Mouse (Mus musculus) intestine, postnatal 0 days (tissue): ENCODE measurements at regions not wholly inside any gene's neighbourhood (a gene's known extent, or its start where the extent isn't known, plus 50 kb on each side); places are given as distances from the start of the nearest gene placed in this dataset.

Source experiments
- ATAC-seq: fragments of 200-750 bp; cut with Nextera tagmentation; 2 replicates; pipeline ENCODE4 v1.8.0; 2017; ENCODE audit warnings: mild to moderate bottlenecking, moderate TSS enrichment, moderate library complexity
- H3K27ac ChIP-seq: fragments of 300-500 bp; sonication (generic); 2 replicates; pipeline ENCODE4 v1.5.1; 2014; ENCODE audit warnings: mild to moderate bottlenecking, low read depth, low read length, moderate library complexity
- H3K27me3 ChIP-seq: fragments of 300-500 bp; sonication (generic); replicated peaks from 2 replicates; pipeline ENCODE4 v1.6.1; 2014; ENCODE audit warnings: low read length, mixed read lengths; ENCODE audit not compliant: control insufficient read depth, insufficient read depth
- H3K36me3 ChIP-seq: fragments of 300-500 bp; sonication (generic); 2 replicates; pipeline ENCODE4 v1.6.1; 2014; ENCODE audit warnings: mild to moderate bottlenecking, moderate library complexity; ENCODE audit not compliant: control insufficient read depth, insufficient read depth
- H3K4me1 ChIP-seq: fragments of 300-500 bp; sonication (generic); replicated peaks from 2 replicates; pipeline ENCODE4 v1.6.1; 2014; ENCODE audit warnings: antibody characterized with exemption, low read length, mixed read lengths; ENCODE audit not compliant: control insufficient read depth, insufficient read depth
- H3K4me2 ChIP-seq: fragments of 300-500 bp; sonication (generic); replicated peaks from 2 replicates; pipeline ENCODE4 v1.6.1; 2014; ENCODE audit warnings: low read depth, mild to moderate bottlenecking, moderate library complexity
- H3K4me3 ChIP-seq: fragments of 300-500 bp; sonication (generic); 2 replicates; pipeline ENCODE4 v1.5.1; 2014; ENCODE audit warnings: low read depth, low read length
- H3K9ac ChIP-seq: fragments of 300-500 bp; sonication (generic); 2 replicates; pipeline ENCODE4 v1.6.1; 2014; ENCODE audit warnings: mild to moderate bottlenecking, low read depth, low read length
- H3K9me3 ChIP-seq: fragments of 300-500 bp; sonication (generic); 2 replicates; pipeline ENCODE4 v1.6.1; 2016; ENCODE audit warnings: mixed run types; ENCODE audit not compliant: control insufficient read depth
- CTCF ChIP-seq: sonication (generic); IDR thresholded peaks from 2 replicates; pipeline ENCODE4 v1.5.1; 2016; ENCODE audit warnings: low read depth, mild to moderate bottlenecking, control low read depth, antibody characterized with exemption, moderate library complexity
- WGBS: fragments of 180-500 bp; shearing (Covaris S2); extraction: QIAGEN DNeasy Blood & Tissue Kit; methylation state at CpG from one replicate; pipeline ENCODE4 v1.1.7; 2014; 5-methylcytosine and 5-hydroxymethylcytosine counted together

- H3K27me3 ChIP-seq: no peaks in the 10 kb centered on the region
- ATAC-seq: no peak
- no peak for TF ChIP-seq CTCF
- WGBS: 68% methylated on average over 6 of the region's 6 CpGs
- H3K27ac ChIP-seq: no peak overlapping the region
- no peak overlapping the region for H3K4me3 ChIP-seq
- H3K9ac ChIP-seq: no peak overlapping the region
- H3K4me1 ChIP-seq: no peaks in the 10 kb centered on the region
- H3K4me2 ChIP-seq: no peak overlapping the region
- no peaks in the 10 kb centered on the region for H3K36me3 ChIP-seq
- H3K9me3 ChIP-seq: no peaks in the 10 kb centered on the region
Measured at GRCm38 (mm10) chr15:87196306-87196893, 347.7 kb upstream of the Fam19a5 start.

- Histone ChIP-seq H3K27ac (no peak overlapping the region), H3K4me1 (no peaks in the 10 kb centered on the region), H3K9me3 (no peaks in the 10 kb centered on the region), H3K36me3 (no peaks in the 10 kb centered on the region), H3K27me3 (no peaks in the 10 kb centered on the region), H3K4me3 (no peak overlapping the region), H3K4me2 (no peak overlapping the region), H3K9ac (no peak overlapping the region)
- 78% methylated on average over 8 of the region's 8 CpGs for WGBS
- no peak for ATAC-seq
- no peak for TF ChIP-seq CTCF
Measured at GRCm38 (mm10) chr15:87199641-87200040, 344.5 kb upstream of the Fam19a5 start.

GRCm38 (mm10) chr15:87200282-87201048, 343.6 kb upstream of the Fam19a5 start:
- H3K4me3 ChIP-seq: no peak overlapping the region
- H3K27ac ChIP-seq: no peak overlapping the region
- H3K4me2 ChIP-seq: no peak overlapping the region
- no peak overlapping the region for H3K9ac ChIP-seq
- no peaks in the 10 kb centered on the region for H3K4me1 ChIP-seq
- no peaks in the 10 kb centered on the region for H3K36me3 ChIP-seq
- 73% methylated on average over 19 of the region's 19 CpGs for WGBS
- ATAC-seq: no peak
- TF ChIP-seq CTCF: no peak
- no peaks in the 10 kb centered on the region for H3K9me3 ChIP-seq
- no peaks in the 10 kb centered on the region for H3K27me3 ChIP-seq

GRCm38 (mm10) chr15:87201055-87201454, 343.0 kb upstream of the Fam19a5 start:
- Histone ChIP-seq H3K9me3 (no peaks in the 10 kb centered on the region), H3K27ac (no peak overlapping the region), H3K9ac (no peak overlapping the region), H3K4me2 (no peak overlapping the region), H3K36me3 (no peaks in the 10 kb centered on the region), H3K4me1 (no peaks in the 10 kb centered on the region), H3K4me3 (no peak overlapping the region), H3K27me3 (no peaks in the 10 kb centered on the region)
- TF ChIP-seq CTCF: no peak
- 75% methylated on average over 7 of the region's 7 CpGs for WGBS
- ATAC-seq: no peak

- Histone ChIP-seq H3K36me3 (no peaks in the 10 kb centered on the region), H3K4me1 (no peaks in the 10 kb centered on the region), H3K4me3 (no peak overlapping the region), H3K27me3 (no peaks in the 10 kb centered on the region), H3K4me2 (no peak overlapping the region), H3K9ac (no peak overlapping the region), H3K27ac (no peak overlapping the region), H3K9me3 (no peaks in the 10 kb centered on the region)
- 63% methylated on average over 3 of the region's 3 CpGs for WGBS
- TF ChIP-seq CTCF: no peak
- ATAC-seq: no peak
Measured at GRCm38 (mm10) chr15:87229951-87230350, 314.1 kb upstream of the Fam19a5 start.

- no peaks in the 10 kb centered on the region for H3K4me1 ChIP-seq
- no peak overlapping the region for H3K4me3 ChIP-seq
- H3K27me3 ChIP-seq: no peaks in the 10 kb centered on the region
- H3K4me2 ChIP-seq: no peak overlapping the region
- no peak overlapping the region for H3K9ac ChIP-seq
- H3K9me3 ChIP-seq: no peaks in the 10 kb centered on the region
- H3K36me3 ChIP-seq: no peaks in the 10 kb centered on the region
- ATAC-seq: no peak
- WGBS: 88% methylated on average over 3 of the region's 3 CpGs
- TF ChIP-seq CTCF: no peak
- H3K27ac ChIP-seq: no peak overlapping the region
Measured at GRCm38 (mm10) chr15:87236096-87236495, 308.0 kb upstream of the Fam19a5 start.
